Mouse (Mus musculus) T-helper 1 cell (primary cell): ENCODE data around the gene Rapgef4.

Experiments
- in situ Hi-C: fragments of 300-600 bp; cut with MboI, MseI; formaldehyde crosslinking; loops from one replicate; pipeline ENCODE4 v1.15.1; 2025; ENCODE audit warnings: high pct_unique_total_duplicates

Gene Rapgef4

GRCm38 (mm10) chr2:71982868-71983597 lies 2.0 kb downstream of the Rapgef4 start:
- in situ Hi-C loops: no loop called here

- in situ Hi-C loops: no loop called here
Measured at GRCm38 (mm10) chr2:71985730-71986129, 4.7 kb downstream of the Rapgef4 start.

- in situ Hi-C loops: no loop called here
Measured at GRCm38 (mm10) chr2:71986276-71986848, 5.3 kb downstream of the Rapgef4 start.

GRCm38 (mm10) chr2:71988572-71988971 lies 7.5 kb downstream of the Rapgef4 start:
- in situ Hi-C loops: no loop called here

- in situ Hi-C loops: no loop called here
Measured at GRCm38 (mm10) chr2:71992129-71992528, 11.1 kb downstream of the Rapgef4 start.

- in situ Hi-C loops: no loop called here
Measured at GRCm38 (mm10) chr2:71993729-71994423, 12.8 kb downstream of the Rapgef4 start.

- in situ Hi-C loops: no loop called here
Measured at GRCm38 (mm10) chr2:71998531-71998930, 17.5 kb downstream of the Rapgef4 start.

- in situ Hi-C loops: loop anchor here (10.0 kb wide), 1 partner anchor 275 kb away; no protein-coding TSS in a partner anchor
Measured at GRCm38 (mm10) chr2:72000102-72000501, 19.1 kb downstream of the Rapgef4 start.

- in situ Hi-C loops: loop anchor here (10.0 kb wide), 1 partner anchor 278 kb away; no protein-coding TSS in a partner anchor
Measured at GRCm38 (mm10) chr2:72002843-72003370, 21.9 kb downstream of the Rapgef4 start.

GRCm38 (mm10) chr2:72003756-72004525 lies 22.9 kb downstream of the Rapgef4 start:
- in situ Hi-C loops: loop anchor here (10.0 kb wide), 1 partner anchor 279 kb away; no protein-coding TSS in a partner anchor

GRCm38 (mm10) chr2:72005051-72005450 lies 24.0 kb downstream of the Rapgef4 start:
- in situ Hi-C loops: loop anchor here (10.0 kb wide), 1 partner anchor 280 kb away; no protein-coding TSS in a partner anchor

- in situ Hi-C loops: loop anchor here (10.0 kb wide), 2 partner anchors 285 to 1705 kb away; no protein-coding TSS in a partner anchor
Measured at GRCm38 (mm10) chr2:72009446-72010218, 28.6 kb downstream of the Rapgef4 start.

GRCm38 (mm10) chr2:72015366-72015765 lies 34.3 kb downstream of the Rapgef4 start:
- in situ Hi-C loops: loop anchor here (10.0 kb wide), 1 partner anchor 1711 kb away; no protein-coding TSS in a partner anchor

- in situ Hi-C loops: loop anchor here (10.0 kb wide), 1 partner anchor 1711 kb away; no protein-coding TSS in a partner anchor
Measured at GRCm38 (mm10) chr2:72016013-72016412, 35.0 kb downstream of the Rapgef4 start.

- in situ Hi-C loops: loop anchor here (10.0 kb wide), 1 partner anchor 1712 kb away; no protein-coding TSS in a partner anchor
Measured at GRCm38 (mm10) chr2:72017168-72017567, 36.1 kb downstream of the Rapgef4 start.

- in situ Hi-C loops: loop anchor here (10.0 kb wide), 1 partner anchor 1714 kb away; no protein-coding TSS in a partner anchor
Measured at GRCm38 (mm10) chr2:72018736-72019135, 37.7 kb downstream of the Rapgef4 start.

- in situ Hi-C loops: no loop called here
Measured at GRCm38 (mm10) chr2:72020755-72021154, 39.7 kb downstream of the Rapgef4 start.

- in situ Hi-C loops: no loop called here
Measured at GRCm38 (mm10) chr2:72021440-72021839, 40.4 kb downstream of the Rapgef4 start.

GRCm38 (mm10) chr2:72021845-72022244 lies 40.8 kb downstream of the Rapgef4 start:
- in situ Hi-C loops: no loop called here

GRCm38 (mm10) chr2:72023791-72024190 lies 42.8 kb downstream of the Rapgef4 start:
- in situ Hi-C loops: no loop called here
